Mouse (Mus musculus) mesoderm, embryonic 11.5 days (tissue): ENCODE measurements around the gene Rassf10.
"Not testable (repeated sequence)": the region's sequence is repeated elsewhere in the genome, so short reads cannot be mapped to it uniquely, and the experiment has no call there.

Experiments used
- DNase-seq: peaks from one replicate; pipeline ENCODE4 v3.0.0-alpha.2; 2012; ENCODE audit warnings: low read depth, low spot score

The Rassf10 gene

GRCm38 (mm10) chr7:112953777-112954291, at the start of gene Rassf10:
Gene Rassf10, plus strand, starts transcription at chr7:112953962.
- peak; percentile 82 for DNase-seq

GRCm38 (mm10) chr7:112906848-112907247, 46.9 kb upstream of the Rassf10 start:
- no peak for DNase-seq

- no peak for DNase-seq
These were observed 46.3 kb upstream of the Rassf10 start for GRCm38 (mm10) chr7:112907468-112907867.

GRCm38 (mm10) chr7:112909164-112909563, 44.6 kb upstream of the Rassf10 start:
- DNase-seq: no peak

- DNase-seq: no peak
These were observed 40.8 kb upstream of the Rassf10 start for GRCm38 (mm10) chr7:112912969-112913368.

- no peak for DNase-seq
These were observed 38.2 kb upstream of the Rassf10 start for GRCm38 (mm10) chr7:112915571-112915970.

- no peak for DNase-seq
These were observed 36.0 kb upstream of the Rassf10 start for GRCm38 (mm10) chr7:112917613-112918278.

GRCm38 (mm10) chr7:112918279-112918991, 35.3 kb upstream of the Rassf10 start:
- no peak for DNase-seq

- DNase-seq: peak; percentile 74
These were observed 33.9 kb upstream of the Rassf10 start for GRCm38 (mm10) chr7:112919845-112920244.

- DNase-seq: no peak
These were observed 31.0 kb upstream of the Rassf10 start for GRCm38 (mm10) chr7:112922801-112923200.

GRCm38 (mm10) chr7:112923712-112924111, 30.1 kb upstream of the Rassf10 start:
- DNase-seq: no peak

- no peak for DNase-seq
These were observed 23.1 kb upstream of the Rassf10 start for GRCm38 (mm10) chr7:112930669-112931068.

GRCm38 (mm10) chr7:112935876-112936275, 17.9 kb upstream of the Rassf10 start:
- DNase-seq: not testable (repeated sequence)

GRCm38 (mm10) chr7:112937089-112937488, 16.7 kb upstream of the Rassf10 start:
- DNase-seq: no peak

- DNase-seq: no peak
These were observed 14.8 kb upstream of the Rassf10 start for GRCm38 (mm10) chr7:112938959-112939358.

- DNase-seq: no peak
These were observed 11.2 kb upstream of the Rassf10 start for GRCm38 (mm10) chr7:112942567-112942966.

GRCm38 (mm10) chr7:112943056-112943455, 10.7 kb upstream of the Rassf10 start:
- DNase-seq: no peak

GRCm38 (mm10) chr7:112946706-112947105, 7.1 kb upstream of the Rassf10 start:
- no peak for DNase-seq

- peak; percentile 37 for DNase-seq
These were observed 765 bp downstream of the Rassf10 start for GRCm38 (mm10) chr7:112954351-112955102.

- DNase-seq: peak; percentile 40
These were observed 1.5 kb downstream of the Rassf10 start for GRCm38 (mm10) chr7:112955103-112955827.

GRCm38 (mm10) chr7:112955955-112956354, 2.2 kb downstream of the Rassf10 start:
- no peak for DNase-seq
